Mouse (Mus musculus) heart, adult 2 months (tissue): ENCODE results near the gene Hyal3.

Source experiments
- CTCF ChIP-seq: fragments of 200-600 bp; IDR thresholded peaks from 2 replicates; pipeline ENCODE4 v1.8.1; 2022; ENCODE audit warnings: antibody characterized with exemption, mild to moderate bottlenecking, moderate library complexity
- EP300 ChIP-seq: fragments of 200-500 bp; IDR thresholded peaks from 2 replicates; pipeline ENCODE4 v1.6.1; 2011; ENCODE audit warnings: low read depth, low read length, control low read depth; ENCODE audit not compliant: insufficient read depth
- POLR2A ChIP-seq: fragments of 200-500 bp; IDR thresholded peaks from 2 replicates; pipeline ENCODE4 v1.6.1; 2011; ENCODE audit warnings: mild to moderate bottlenecking, low read depth, low read length, control low read depth; ENCODE audit not compliant: insufficient read depth

DNA sequence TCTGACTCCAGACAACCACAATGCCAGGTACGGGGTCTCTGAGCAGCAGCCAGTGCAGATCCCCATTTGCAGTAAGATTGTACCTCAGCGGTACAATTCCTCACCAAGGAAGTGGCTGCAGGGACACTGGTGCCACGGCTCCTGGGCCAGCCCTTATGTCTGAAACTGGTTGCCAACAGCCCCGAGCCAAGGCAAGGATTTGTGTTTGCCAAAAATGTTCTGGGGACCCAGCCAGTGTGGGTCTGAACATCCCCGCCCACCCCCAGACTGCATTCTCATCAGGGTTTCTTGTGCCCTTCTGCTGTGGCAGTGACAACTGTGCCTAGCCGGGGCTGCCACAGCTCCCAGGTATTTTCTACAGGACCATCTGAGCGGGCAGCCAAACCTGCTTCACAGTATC lies 42.4 kb upstream of the Hyal3 start:
- TF ChIP-seq POLR2A (no peak), CTCF (no peak), EP300 (no peak)
